Mouse (Mus musculus) right cerebral cortex, postnatal 10 days (tissue): ENCODE measurements around the gene Foxp3.

ENCODE experiments used
- DNase-seq, 2 experiments: peaks; one replicate each; pipeline ENCODE4 v3.0.0; 2021; ENCODE audit warnings: low spot score in 2 of 2

The Foxp3 gene

GRCm38 (mm10) chrX:7573176-7574086 is at the start of gene Foxp3:
Gene Foxp3, plus strand, starts transcription at chrX:7573644.
- DNase-seq, result peak; percentile 37 to 64

DNA sequence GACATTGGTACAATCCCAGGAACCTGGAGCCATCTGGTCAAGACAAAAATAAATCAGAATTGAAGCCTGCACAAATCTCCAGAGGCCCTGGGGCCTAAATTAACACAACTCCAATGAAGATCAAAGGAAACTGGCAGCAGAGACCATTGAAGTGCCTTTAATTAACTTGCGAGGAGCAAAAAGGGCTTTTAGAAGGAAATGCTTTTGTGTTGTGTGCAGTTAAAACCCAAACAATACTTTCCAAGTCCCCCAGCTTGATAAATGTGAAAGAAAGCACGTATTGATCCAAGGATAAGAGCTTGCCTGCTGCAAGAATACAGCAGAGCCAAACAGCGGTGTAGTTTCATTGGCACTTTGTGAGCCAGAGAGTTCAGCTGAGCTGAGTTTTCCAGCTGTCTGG is 48.5 kb upstream of the Foxp3 start:
- DNase-seq, result no peak

- no peak for DNase-seq
These were observed 20.0 kb upstream of the Foxp3 start for GRCm38 (mm10) chrX:7553474-7553873.

GRCm38 (mm10) chrX:7563076-7563475 is 10.4 kb upstream of the Foxp3 start:
- DNase-seq, result no peak

DNA sequence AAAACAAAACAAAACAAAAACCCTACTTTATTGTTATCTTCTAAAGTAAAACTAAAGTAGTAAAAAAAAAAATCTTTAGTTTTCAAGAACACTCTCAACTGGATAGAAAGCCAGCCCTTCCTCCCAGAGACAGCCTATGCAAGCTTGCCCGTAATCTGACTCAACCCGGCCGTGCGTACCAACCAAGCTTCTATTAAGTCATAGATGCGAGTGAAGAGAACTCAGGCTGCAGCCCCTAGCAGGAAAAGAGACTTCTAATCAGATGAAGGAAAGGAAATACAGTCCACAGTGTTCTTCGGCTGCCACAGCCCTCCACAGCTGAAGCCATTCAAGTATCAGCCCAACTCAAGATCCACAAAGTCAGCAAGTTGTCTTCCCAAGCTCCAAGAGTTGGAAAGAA is 7.1 kb upstream of the Foxp3 start:
- DNase-seq, result no peak

GRCm38 (mm10) chrX:7567491-7567890 is 6.0 kb upstream of the Foxp3 start:
- no peak for DNase-seq

DNA sequence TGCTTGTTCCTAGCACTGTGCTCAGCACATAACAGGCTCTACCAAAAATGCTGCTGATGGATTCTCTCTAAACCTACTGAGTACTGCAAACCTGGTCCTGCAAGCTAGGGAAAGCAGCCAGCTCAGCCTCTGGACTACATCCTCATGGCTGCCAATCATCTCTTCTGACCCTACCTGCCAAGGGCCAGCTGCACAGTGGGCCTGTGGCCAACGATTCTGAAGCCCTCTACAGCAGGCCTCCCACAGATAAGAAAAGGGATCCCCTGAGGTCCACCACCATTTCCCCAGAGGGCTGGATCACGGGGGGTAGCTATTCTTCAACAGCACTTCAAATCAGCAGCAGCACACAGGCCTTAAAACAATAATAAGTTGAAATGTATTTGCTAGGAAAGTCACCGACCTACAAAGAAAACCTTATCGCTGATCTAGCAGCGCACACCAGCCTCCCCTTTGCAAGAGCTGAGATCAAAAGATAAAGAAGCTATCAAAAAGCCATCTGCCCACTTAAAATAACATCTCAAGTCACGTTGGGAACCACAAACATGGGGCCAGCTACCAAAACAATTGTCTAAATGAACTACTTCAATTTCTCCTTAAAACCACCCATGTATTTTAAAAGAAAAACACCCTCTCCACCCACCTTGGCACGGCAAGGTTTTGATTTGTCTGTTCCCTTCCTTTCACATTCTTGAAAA is 2.8 kb upstream of the Foxp3 start:
- DNase-seq, result no peak

DNA sequence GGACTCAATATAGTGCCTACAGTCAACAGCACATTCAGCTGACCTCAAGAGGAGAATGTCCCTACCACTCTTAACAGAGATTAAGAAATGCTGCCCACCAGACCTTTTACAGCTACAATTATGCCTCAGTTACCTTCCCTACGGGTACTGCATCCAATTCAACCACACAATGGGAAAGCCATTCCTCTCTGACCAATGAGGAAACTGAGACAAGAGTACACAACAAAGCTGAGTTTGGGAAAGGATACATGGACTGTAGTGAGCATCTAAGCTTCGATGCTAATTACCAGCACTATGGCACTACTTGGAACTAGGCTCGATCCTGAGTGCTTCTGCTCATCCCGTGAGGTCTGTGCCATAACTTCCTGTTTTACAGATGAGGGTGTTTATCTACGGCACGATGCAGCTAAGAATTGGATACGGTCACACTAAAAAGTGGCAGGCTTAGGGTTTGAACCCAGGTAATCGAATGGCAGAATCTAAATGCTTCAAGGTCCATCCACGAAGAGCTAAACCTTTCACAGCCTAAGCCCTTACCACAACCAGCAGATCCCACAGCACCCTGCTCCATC is 1.8 kb upstream of the Foxp3 start:
- no peak for DNase-seq

GRCm38 (mm10) chrX:7572466-7572865 is 978 bp upstream of the Foxp3 start:
- DNase-seq, result no peak

GRCm38 (mm10) chrX:7574087-7574884 is 842 bp downstream of the Foxp3 start, which contains the start of gene Ppp1r3f:
Gene Ppp1r3f, minus strand, starts transcription at chrX:7574283.
- peak; percentile 98 to 99 for DNase-seq

- DNase-seq, result no peak
These were observed 1.4 kb downstream of the Foxp3 start for GRCm38 (mm10) chrX:7574885-7575231.

DNA sequence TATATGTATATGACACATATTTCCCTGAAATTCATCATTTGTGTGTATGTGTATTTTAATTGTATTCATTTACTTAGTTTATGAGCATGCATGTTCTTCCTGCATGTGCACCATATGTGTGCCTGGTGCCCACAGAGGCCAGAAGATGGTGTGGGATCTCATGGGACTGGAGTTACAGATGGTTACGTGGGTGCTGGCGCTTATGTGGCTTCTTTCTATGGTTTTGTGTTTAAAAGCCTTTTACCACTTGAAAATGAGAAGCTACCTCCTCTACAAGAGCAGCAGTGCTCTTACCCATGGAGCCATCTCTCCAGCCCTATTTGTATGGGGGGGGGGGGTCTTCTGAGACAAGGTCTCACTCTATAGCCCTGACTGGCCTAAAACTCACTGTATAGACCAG is 7.7 kb downstream of the Foxp3 start:
- DNase-seq, result no peak

DNA sequence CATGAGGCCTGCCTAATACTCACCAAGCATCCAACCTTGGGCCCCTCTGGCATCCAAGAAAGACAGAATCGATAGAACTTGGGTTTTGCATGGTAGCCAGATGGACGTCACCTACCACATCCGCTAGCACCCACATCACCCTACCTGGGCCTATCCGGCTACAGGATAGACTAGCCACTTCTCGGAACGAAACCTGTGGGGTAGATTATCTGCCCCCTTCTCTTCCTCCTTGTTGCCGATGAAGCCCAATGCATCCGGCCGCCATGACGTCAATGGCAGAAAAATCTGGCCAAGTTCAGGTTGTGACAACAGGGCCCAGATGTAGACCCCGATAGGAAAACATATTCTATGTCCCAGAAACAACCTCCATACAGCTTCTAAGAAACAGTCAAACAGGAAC is 10.4 kb downstream of the Foxp3 start:
- DNase-seq, result no peak

DNA sequence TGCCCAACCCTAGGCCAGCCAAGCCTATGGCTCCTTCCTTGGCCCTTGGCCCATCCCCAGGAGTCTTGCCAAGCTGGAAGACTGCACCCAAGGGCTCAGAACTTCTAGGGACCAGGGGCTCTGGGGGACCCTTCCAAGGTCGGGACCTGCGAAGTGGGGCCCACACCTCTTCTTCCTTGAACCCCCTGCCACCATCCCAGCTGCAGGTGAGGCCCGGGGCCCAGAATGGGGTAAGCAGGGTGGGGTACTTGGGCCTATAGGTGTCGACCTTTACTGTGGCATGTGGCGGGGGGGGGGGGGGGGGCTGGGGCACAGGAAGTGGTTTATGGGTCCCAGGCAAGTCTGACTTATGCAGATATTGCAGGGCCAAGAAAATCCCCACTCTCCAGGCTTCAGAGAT is 12.9 kb downstream of the Foxp3 start:
- DNase-seq, result no peak

- peak in 1 of 2 experiments; percentile 47 for DNase-seq
These were observed 21.9 kb downstream of the Foxp3 start for GRCm38 (mm10) chrX:7595371-7595770.

DNA sequence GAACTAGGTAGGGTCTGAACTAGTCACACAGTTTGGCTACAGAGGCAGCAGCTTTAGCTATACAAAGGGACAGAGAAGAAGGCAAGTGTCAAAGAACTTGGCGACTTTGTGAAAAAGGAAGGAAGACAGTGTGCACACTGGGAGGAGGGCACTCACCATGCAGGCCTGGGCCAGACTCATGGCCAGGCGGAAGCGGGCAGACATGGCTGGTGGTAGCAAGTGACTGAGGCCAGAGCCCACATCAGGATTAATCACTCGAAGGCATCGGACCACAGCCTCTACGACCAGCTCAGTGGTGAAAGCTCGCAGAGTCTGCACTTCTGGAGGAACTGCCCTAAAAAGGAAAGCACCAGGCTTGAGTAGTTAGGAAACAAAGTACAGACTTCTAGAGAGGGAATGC is 30.6 kb downstream of the Foxp3 start:
- no peak for DNase-seq

- peak; percentile 89 to 92 for DNase-seq
These were observed 31.6 kb downstream of the Foxp3 start, which contains the start of gene Ccdc22 for GRCm38 (mm10) chrX:7604879-7605574. Gene Ccdc22, minus strand, starts transcription at chrX:7605517.

DNA sequence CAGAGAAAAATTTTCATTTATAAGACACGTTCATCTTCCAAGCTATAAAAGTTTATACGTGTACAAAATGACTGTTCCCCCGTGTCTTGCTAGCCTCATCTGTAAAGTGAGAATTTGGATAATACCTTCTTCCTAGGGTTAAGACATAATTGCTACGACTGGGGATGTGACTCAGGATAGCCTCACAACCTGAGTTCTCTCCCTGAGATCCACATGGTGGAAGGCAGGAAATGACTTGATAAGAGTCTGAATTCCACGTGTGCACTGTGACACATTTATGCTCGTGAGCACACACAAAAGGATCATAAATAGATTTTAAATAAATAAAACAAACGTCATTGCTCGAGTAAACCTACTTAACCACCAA is 32.1 kb downstream of the Foxp3 start:
- no peak for DNase-seq

GRCm38 (mm10) chrX:7606783-7607182 is 33.3 kb downstream of the Foxp3 start, which contains the start of gene Cacna1f:
Gene Cacna1f, plus strand, starts transcription at chrX:7607083.
- no peak for DNase-seq

- peak; percentile 37 to 43 for DNase-seq
These were observed 36.6 kb downstream of the Foxp3 start for GRCm38 (mm10) chrX:7610035-7610434.
